Mouse (Mus musculus) A20 (cell line): Measurements from ENCODE around the gene C3.

ENCODE experiments used
- DNase-seq: peaks from one replicate; pipeline ENCODE4 v3.0.0-alpha.2; 2011; ENCODE audit warnings: low read depth, low spot score

C3 gene

GRCm38 (mm10) chr17:57170616-57171260 is 57.2 kb downstream of the C3 start:
- no peak for DNase-seq

- DNase-seq, result peak; percentile 76
These were observed 60.8 kb downstream of the C3 start for GRCm38 (mm10) chr17:57166800-57167791.
